Mouse (Mus musculus): Measurements from ENCODE around the gene Hist1h2ba. TPM values are rescaled to one million over a fixed set of nuclear protein-coding genes. Genes with fewer than 3 reads are reported as not detected.

Hist1h2ba gene
- total RNA-seq, 1 experiment from 2014 or later, result not detected

- no peak for DNase-seq
Observed at GRCm38 (mm10) chr13:23906906-23907305, 27.1 kb downstream of the Hist1h2ba start.

DNA sequence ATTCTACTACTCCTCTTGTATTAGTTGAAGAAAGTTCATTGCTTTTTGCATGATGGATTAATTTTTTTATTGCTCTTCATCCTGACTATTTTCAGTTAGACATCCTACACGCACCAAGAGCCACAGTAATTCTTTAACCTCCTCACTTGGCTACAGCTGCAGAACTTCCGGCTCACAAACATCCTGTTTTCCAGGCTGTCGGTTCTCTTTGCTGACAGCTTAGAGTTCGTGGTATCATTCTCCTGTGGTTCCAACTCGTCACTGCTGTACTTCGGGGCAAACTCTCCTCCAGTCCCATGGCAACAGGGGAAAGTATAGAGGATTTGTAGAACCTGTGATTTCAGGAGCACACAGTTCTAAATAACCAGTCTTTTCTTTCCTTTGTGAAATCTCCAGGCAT is 35.7 kb downstream of the Hist1h2ba start:
- DNase-seq, result no peak

DNA sequence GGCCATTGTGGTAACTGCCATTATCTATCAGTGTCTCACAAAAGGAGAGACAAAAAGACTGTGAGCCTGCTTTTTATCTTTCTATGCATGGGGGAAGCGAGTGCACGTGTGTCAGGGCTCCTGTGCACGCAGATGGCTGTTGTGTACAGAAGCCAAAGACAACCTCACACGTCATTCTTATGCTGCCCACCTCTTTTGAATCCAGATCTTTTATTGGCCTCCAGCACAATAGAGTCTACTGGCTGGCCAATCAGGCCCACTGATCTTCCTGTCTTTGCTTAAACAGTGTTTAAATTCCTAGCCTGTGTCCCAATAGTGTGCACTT is 40.7 kb downstream of the Hist1h2ba start:
- DNase-seq, result no peak

DNA sequence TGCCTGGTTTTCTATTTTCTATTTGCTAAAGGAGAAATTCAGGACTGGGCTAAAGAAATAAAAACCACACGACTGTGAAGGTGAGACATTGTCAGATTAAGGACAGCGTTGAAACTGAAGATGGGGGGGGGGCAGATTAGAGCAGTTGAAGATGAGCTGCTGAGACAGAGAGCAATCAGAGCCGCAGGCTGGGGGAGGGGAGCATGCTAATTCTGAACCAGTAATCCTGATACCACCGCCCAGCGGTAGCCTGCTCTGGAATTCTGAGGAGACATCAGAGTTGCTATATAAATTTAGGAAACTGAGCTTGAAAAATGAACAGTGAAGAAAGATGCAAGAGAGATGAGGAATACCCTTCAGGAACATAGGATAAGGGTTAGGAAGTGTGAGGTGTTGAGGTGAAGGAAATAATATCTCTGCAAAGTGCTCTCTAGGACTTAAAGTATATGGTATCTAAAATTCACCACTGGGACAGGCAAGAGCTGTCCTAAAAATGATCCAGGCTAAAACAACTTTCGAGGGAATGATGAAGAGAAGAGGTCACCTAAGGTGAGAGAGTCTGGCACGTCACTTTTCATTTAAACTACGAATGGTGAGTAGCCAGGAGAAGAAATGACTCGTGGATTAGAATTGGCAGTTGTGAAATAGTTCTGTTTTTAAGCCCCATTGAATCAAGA is 41.2 kb downstream of the Hist1h2ba start:
- DNase-seq, result no peak

GRCm38 (mm10) chr13:23889011-23889605 is 44.8 kb downstream of the Hist1h2ba start:
- DNase-seq, result no peak

GRCm38 (mm10) chr13:23887026-23887725 is 46.8 kb downstream of the Hist1h2ba start:
- no peak for DNase-seq

GRCm38 (mm10) chr13:23885540-23885939 is 48.4 kb downstream of the Hist1h2ba start:
- DNase-seq, result peak; percentile 41

Small RNA genes lying within 50 kb of the gene (microRNA-seq; reads per million reads assigned to microRNA genes)
- 0 reads per million in 2 experiments for gene Gm44344

Other genes starting within 250 kb of the Hist1h2ba start
- 84.6 and 133 TPM in 2 replicates for gene Hist1h2bc, start 250.0 kb downstream of the Hist1h2ba start, total RNA-seq (2021)
- gene Hist1h1t, start 238.3 kb downstream of the Hist1h2ba start, total RNA-seq (2021), result 0.37 and 0.83 TPM in 2 replicates
- gene Hist1h4c, start 235.7 kb downstream of the Hist1h2ba start, total RNA-seq (2021), result 161 and 165 TPM in 2 replicates
- gene Hfe, start 223.3 kb downstream of the Hist1h2ba start, total RNA-seq (2021), result 29.0 and 39.1 TPM in 2 replicates
- gene Hist1h1c, start 195.3 kb downstream of the Hist1h2ba start, total RNA-seq (2021), result 300 and 304 TPM in 2 replicates
- gene Hist1h3c, start 188.6 kb downstream of the Hist1h2ba start, total RNA-seq (2021), result 82.5 and 109 TPM in 2 replicates
- 125 and 171 TPM in 2 replicates for gene Hist1h2bb, start 187.4 kb downstream of the Hist1h2ba start, total RNA-seq (2021)
- gene Hist1h2ab, start 183.0 kb downstream of the Hist1h2ba start, total RNA-seq (2021), result 157 and 198 TPM in 2 replicates
- gene Hist1h3b, start 181.9 kb downstream of the Hist1h2ba start, total RNA-seq (2021), result 247 and 351 TPM in 2 replicates
- 217 and 308 TPM in 2 replicates for gene Hist1h4b, start 177.1 kb downstream of the Hist1h2ba start, total RNA-seq (2021)
- 164 and 198 TPM in 2 replicates for gene Hist1h4a, start 172.9 kb downstream of the Hist1h2ba start, total RNA-seq (2021)
- gene Hist1h3a, start 171.8 kb downstream of the Hist1h2ba start, total RNA-seq (2021), result 183 and 216 TPM in 2 replicates
- 172 and 219 TPM in 2 replicates for gene Hist1h1a, start 170.5 kb downstream of the Hist1h2ba start, total RNA-seq (2021)
- gene Trim38, start 164.2 kb downstream of the Hist1h2ba start, total RNA-seq (2021), result not detected in 2 replicates
- gene Slc17a2, start 127.2 kb downstream of the Hist1h2ba start, total RNA-seq (2021), result 0.68 and 12.9 TPM in 2 replicates
- 0.38 and 4.4 TPM in 2 replicates for gene Slc17a3, start 94.7 kb downstream of the Hist1h2ba start, total RNA-seq (2021)
- gene Slc17a1, start 66.4 kb downstream of the Hist1h2ba start, total RNA-seq (2021), result 1.1 TPM in 1 of 2 replicates, not detected in the other
- gene Slc17a4, start 19.1 kb downstream of the Hist1h2ba start, total RNA-seq (2021), result 0.45 and 4.8 TPM in 2 replicates
- not detected in 2 replicates for gene Hist1h2aa, start 306 bp upstream of the Hist1h2ba start, total RNA-seq (2021)
- gene Scgn, start 57.1 kb upstream of the Hist1h2ba start, total RNA-seq (2021), result 2.7 and 2.9 TPM in 2 replicates

All from adrenal gland, postnatal 14 days (tissue).